Mouse (Mus musculus): ENCODE measurements around the gene Lbhd1. TPM values are rescaled to one million over a fixed set of nuclear protein-coding genes. Genes with fewer than 3 reads are reported as not detected.
"Not testable (repeated sequence)": the region's sequence is repeated elsewhere in the genome, so short reads cannot be mapped to it uniquely, and the experiment has no call there.

The Lbhd1 gene
- polyA plus RNA-seq, 1 experiment: 28.6 TPM

DNA sequence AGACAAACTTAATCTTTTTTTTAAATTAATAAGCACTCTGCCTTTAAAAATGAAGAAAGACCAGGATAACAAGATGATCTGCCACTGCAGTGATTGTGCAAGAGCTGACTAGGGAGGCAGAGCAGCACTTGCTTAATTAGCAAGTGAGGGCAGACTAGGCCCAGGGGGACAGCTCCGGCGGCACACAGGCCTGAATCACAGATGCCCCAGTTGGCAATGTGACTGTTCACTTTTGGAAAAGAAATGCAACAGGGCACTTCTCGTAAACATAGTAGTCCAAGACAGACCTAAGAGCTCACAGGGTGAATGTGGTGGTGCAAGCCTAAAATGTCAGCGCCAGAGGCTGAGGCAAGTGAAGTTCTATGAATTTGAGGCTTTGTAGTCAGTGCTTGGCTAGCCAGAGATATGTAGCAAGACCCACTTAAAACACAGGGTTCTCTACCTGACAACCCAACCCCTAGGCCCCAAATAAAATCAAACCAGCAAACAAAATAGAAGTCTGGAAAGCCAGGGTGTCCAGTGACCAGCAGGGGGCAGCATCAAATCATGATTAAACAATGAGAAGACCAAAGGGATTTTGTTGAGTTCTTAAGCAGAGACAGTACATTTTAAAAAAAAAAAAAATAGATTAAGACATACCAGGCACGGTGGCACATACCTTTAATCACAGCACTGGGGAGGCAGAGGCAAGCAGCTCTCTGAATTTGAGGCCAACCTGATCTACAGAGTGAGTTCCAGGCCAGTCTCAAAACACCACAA, 39.0 kb upstream of the Lbhd1 start:
- TF ChIP-seq POLR2A (IDR thresholded peaks at IDR 0.05; ENCODE audit: low read depth, low read length): no peak
- TF ChIP-seq CTCF (IDR thresholded peaks at IDR 0.05; ENCODE audit: borderline replicate concordance, insufficient read depth, low read length): 0 out of 2 replicates have a peak, but pooled peaks have one; percentile 6
- Histone ChIP-seq H3K27ac (ENCODE audit: insufficient read depth, low read length) (no peak overlapping the region), H3K4me3 (ENCODE audit: insufficient read depth, low read length) (no peak overlapping the region), H3K4me1 (ENCODE audit: control insufficient read depth, insufficient read depth, low read length) (no peaks in the 10 kb centered on the region)

DNA sequence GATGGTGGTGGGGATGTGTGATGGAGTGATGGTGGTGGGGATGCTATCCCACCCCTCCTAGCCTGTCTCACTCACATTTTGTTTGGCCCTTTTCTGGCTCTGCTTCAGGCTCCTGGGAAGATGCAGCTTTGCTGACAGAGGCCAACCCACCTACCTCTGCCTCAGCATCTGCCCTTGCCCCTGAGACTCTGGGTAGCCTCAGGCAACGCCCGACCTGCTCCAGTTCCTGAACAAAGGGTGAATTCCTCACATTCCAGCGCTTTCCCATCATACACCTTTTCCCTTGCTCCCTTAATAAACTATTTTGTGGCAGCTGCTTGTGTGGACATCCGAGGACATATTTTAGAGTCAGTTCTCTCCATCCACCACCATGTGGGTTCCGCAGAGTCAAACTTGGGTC, 35.2 kb upstream of the Lbhd1 start:
- Histone ChIP-seq H3K27ac (ENCODE audit: insufficient read depth, low read length) (no peak overlapping the region), H3K4me3 (ENCODE audit: insufficient read depth, low read length) (no peak overlapping the region), H3K4me1 (ENCODE audit: control insufficient read depth, insufficient read depth, low read length) (0 out of 2 replicates have a peak, but pooled peaks cover 2% of the 10 kb centered on the region)
- no peak for TF ChIP-seq CTCF (IDR thresholded peaks at IDR 0.05; ENCODE audit: borderline replicate concordance, insufficient read depth, low read length)
- TF ChIP-seq POLR2A (IDR thresholded peaks at IDR 0.05; ENCODE audit: low read depth, low read length): no peak

DNA sequence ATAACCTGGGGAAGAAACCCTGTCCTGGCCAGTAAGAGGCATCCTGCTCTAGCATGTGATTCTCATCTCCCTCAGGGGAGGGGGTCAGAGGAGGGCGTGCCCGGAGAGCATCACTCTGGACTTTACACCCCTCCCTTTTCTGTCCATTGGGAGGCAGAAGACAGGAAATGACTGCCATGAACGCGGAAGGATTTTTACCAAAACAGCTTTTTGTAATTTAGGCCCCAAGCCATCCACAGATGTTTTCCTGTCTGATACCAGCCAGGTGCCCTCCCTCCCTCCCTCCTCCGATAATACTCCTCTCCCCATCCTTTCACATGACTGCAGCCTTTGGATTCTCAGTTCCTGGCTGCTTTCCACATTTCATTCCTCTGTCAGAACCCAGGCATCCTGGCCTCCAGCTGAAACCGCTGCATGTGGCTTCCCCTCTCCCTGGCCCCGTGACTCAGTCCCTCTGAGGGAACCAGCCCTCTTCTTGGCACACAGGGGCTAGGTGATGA, 33.1 kb upstream of the Lbhd1 start, which contains the start of gene Lrrn4cl:
Lrrn4cl (plus strand) TSS at position 367 of the 500 bp plus-strand sequence.
- Histone ChIP-seq H3K4me3 (ENCODE audit: insufficient read depth, low read length) (no peak within 1 kb of the TSS), H3K27ac (ENCODE audit: insufficient read depth, low read length) (peak within 1 kb of the TSS; percentile 64), H3K4me1 (ENCODE audit: control insufficient read depth, insufficient read depth, low read length) (0 out of 2 replicates have a peak, but pooled peaks cover 2% of the 10 kb centered on the region)
- no peak for TF ChIP-seq CTCF (IDR thresholded peaks at IDR 0.05; ENCODE audit: borderline replicate concordance, insufficient read depth, low read length)
- TF ChIP-seq POLR2A (IDR thresholded peaks at IDR 0.05; ENCODE audit: low read depth, low read length): peak; percentile 3; the same call in 1 of the 2 replicates

DNA sequence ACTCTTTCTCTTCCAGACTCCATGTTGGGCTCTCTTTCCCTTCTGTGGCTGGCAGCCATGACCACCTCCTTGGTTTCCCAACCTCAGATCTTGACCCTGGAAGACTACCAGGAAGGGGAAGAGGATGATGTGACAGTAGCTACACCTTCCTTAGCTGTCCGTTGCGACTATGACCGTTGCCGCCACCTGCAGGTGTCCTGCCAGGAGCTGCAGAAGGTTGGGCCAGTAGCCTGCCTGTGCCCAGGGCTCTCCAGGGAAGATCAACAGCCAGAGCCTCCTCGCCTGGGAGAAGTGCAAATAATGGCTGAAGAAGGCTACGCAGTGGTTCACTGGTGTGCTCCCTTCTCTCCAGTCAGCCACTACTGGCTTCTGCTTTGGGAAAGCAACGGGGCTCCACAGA, 31.9 kb upstream of the Lbhd1 start:
- no peak for TF ChIP-seq POLR2A (IDR thresholded peaks at IDR 0.05; ENCODE audit: low read depth, low read length)
- no peak for TF ChIP-seq CTCF (IDR thresholded peaks at IDR 0.05; ENCODE audit: borderline replicate concordance, insufficient read depth, low read length)
- Histone ChIP-seq H3K4me1 (ENCODE audit: control insufficient read depth, insufficient read depth, low read length) (0 out of 2 replicates have a peak, but pooled peaks cover 2% of the 10 kb centered on the region), H3K4me3 (ENCODE audit: insufficient read depth, low read length) (no peak overlapping the region), H3K27ac (ENCODE audit: insufficient read depth, low read length) (no peak overlapping the region)

DNA sequence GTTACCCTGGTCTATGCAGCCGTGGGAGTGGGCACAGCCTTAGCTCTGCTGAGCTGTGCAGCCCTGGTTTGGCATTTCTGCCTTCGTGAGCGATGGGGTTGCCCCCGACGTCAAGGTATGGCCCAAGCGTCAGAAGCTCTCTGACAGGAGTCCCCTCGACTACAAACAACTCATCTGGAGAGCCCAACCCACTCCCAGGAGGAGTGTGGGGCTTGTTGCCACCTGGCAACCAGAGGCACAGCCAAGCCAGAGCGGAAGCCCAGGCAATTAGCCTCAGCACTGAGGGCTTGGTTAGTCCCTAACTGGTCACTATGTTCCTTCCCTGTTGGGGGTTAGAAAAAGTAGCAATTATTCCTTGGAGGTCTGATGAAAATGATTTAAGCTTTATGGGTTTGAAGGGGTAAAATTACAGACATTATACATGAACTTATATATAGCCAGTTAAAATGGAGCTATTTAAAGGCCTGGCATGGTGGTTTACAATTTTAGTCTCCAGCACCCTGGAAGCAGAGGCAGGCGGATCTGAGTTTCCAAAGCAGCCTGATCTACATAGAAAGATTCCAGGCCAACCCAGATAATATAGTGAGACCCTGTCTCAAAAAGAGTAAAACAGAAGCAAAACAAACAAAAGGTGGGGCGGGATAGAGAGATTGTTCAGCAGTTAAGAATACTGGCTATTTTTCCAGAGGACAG, 31.1 kb upstream of the Lbhd1 start:
- Histone ChIP-seq H3K4me3 (ENCODE audit: insufficient read depth, low read length) (no peak overlapping the region), H3K4me1 (ENCODE audit: control insufficient read depth, insufficient read depth, low read length) (0 out of 2 replicates have a peak, but pooled peaks cover 2% of the 10 kb centered on the region), H3K27ac (ENCODE audit: insufficient read depth, low read length) (no peak overlapping the region)
- no peak for TF ChIP-seq POLR2A (IDR thresholded peaks at IDR 0.05; ENCODE audit: low read depth, low read length)
- no peak for TF ChIP-seq CTCF (IDR thresholded peaks at IDR 0.05; ENCODE audit: borderline replicate concordance, insufficient read depth, low read length)

DNA sequence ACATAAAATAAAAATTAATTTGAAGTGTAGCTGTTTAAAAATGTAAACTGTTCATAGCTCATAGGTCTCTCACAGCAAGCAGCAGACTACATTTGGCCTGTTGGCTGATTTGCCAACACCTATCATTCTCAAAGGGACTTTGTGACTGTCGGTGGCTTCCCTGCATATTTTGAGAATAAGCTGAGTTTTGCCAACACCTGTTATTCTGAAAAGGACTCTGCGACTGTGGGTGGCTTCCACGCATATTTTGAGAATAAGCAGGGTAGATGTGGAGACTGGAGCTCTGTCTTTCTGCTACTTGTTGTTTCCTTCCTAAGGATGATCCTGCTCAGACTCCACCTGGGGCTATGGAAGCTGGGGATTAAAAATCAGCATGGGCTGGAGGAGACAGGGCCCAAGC, 30.4 kb upstream of the Lbhd1 start:
- no peak overlapping the region for H3K27ac ChIP-seq (ENCODE audit: insufficient read depth, low read length)
- H3K4me1 ChIP-seq (ENCODE audit: control insufficient read depth, insufficient read depth, low read length): 0 out of 2 replicates have a peak, but pooled peaks cover 2% of the 10 kb centered on the region
- TF ChIP-seq CTCF (IDR thresholded peaks at IDR 0.05; ENCODE audit: borderline replicate concordance, insufficient read depth, low read length): no peak
- TF ChIP-seq POLR2A (IDR thresholded peaks at IDR 0.05; ENCODE audit: low read depth, low read length): no peak
- no peak overlapping the region for H3K4me3 ChIP-seq (ENCODE audit: insufficient read depth, low read length)

DNA sequence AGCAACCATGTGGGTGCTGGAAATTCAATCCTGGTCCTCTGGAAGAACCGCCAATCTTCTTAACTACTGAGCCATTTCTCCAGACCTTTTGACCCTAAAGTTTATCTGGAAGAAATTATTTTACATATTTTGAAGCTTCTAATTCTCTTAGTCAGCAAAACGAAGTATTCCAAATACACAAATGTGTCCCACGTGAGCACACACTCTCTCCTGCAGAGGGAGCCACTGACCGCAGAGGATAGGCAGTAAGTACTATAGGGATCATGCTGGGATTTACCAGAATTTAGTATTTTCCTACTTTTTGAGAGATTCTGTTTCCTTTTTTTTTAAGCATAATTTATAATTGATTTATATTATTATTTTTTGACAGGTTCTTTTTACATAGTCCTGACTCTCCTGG, 25.8 kb upstream of the Lbhd1 start:
- H3K4me3 ChIP-seq (ENCODE audit: insufficient read depth, low read length): no peak overlapping the region
- no peaks in the 10 kb centered on the region for H3K4me1 ChIP-seq (ENCODE audit: control insufficient read depth, insufficient read depth, low read length)
- TF ChIP-seq CTCF (IDR thresholded peaks at IDR 0.05; ENCODE audit: borderline replicate concordance, insufficient read depth, low read length) (peak; percentile 70; the same call in 1 of the 2 replicates), POLR2A (IDR thresholded peaks at IDR 0.05; ENCODE audit: low read depth, low read length) (no peak)
- H3K27ac ChIP-seq (ENCODE audit: insufficient read depth, low read length): no peak overlapping the region

DNA sequence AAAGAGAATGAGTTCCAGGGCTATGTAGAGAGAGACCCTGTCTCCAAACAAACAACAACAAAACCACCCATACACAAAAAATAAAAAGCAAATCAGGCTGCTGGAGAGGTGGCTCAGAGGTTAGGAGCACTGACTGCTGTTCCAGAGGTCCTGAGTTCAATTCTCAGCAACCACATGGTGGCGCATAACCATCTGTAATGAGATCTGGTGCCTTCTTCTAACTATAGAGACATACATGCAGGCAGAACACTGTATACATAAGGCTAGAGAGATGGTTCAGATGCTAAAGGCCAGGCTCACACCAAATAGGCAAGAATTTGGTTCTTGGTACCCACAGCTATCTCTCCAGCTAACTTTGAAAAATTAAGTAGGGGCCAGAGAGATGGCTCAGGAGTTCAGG, 24.5 kb upstream of the Lbhd1 start:
- no peak overlapping the region for H3K27ac ChIP-seq (ENCODE audit: insufficient read depth, low read length)
- H3K4me1 ChIP-seq (ENCODE audit: control insufficient read depth, insufficient read depth, low read length): no peaks in the 10 kb centered on the region
- no peak overlapping the region for H3K4me3 ChIP-seq (ENCODE audit: insufficient read depth, low read length)
- TF ChIP-seq CTCF (IDR thresholded peaks at IDR 0.05; ENCODE audit: borderline replicate concordance, insufficient read depth, low read length) (no peak), POLR2A (IDR thresholded peaks at IDR 0.05; ENCODE audit: low read depth, low read length) (no peak)

DNA sequence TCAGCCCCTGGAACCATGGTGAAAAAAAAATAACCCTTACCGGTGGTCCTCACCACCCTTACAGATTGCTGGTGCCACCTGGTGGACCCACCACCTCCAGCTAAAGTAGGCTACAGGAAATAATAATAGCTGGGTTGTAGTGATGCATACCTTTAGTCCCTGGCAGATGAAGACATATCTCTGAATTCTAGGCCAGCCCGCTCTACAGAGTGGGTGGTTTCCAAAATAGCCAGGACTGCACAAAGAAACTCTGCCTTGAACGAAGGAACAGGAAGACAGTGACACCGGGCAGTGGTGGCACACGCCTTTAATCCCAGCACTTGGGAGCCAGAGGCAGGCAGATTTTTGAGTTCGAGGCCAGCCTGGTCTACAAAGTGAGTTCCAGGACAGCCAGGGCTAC, 19.3 kb upstream of the Lbhd1 start:
- Histone ChIP-seq H3K4me3 (ENCODE audit: insufficient read depth, low read length) (no peak overlapping the region), H3K4me1 (ENCODE audit: control insufficient read depth, insufficient read depth, low read length) (no peaks in the 10 kb centered on the region), H3K27ac (ENCODE audit: insufficient read depth, low read length) (no peak overlapping the region)
- TF ChIP-seq POLR2A (IDR thresholded peaks at IDR 0.05; ENCODE audit: low read depth, low read length): no peak
- TF ChIP-seq CTCF (IDR thresholded peaks at IDR 0.05; ENCODE audit: borderline replicate concordance, insufficient read depth, low read length): no peak

DNA sequence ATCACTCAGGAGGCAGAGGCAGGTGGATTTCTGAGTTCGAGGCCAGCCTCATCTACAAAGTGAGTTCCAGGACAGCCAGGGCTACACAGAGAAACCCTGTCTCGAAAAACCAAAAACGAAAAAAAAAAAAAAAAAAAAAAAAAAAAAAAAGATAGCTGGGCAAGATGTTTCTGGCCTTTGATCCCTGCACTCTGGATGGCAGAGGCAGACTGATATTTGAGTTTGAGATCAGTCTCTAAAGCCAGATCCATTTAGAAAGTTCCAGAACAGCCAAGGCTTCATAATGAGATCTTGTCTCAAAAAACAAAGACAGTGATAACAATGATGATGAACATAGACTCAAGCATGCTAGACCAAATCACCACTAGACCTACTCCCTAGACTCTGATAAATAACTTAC, 13.2 kb upstream of the Lbhd1 start:
- H3K27ac ChIP-seq (ENCODE audit: insufficient read depth, low read length); H3K4me1 ChIP-seq (ENCODE audit: control insufficient read depth, insufficient read depth, low read length); H3K4me3 ChIP-seq (ENCODE audit: insufficient read depth, low read length): not testable (repeated sequence)

All from embryonic fibroblast, embryonic 13.5 days (primary cell).